Mouse (Mus musculus) CD8-positive naive resting alpha-beta T cell, adult 2 months (primary cell): Measurements from ENCODE around the gene Cacng8.
"Not testable (repeated sequence)": the region's sequence is repeated elsewhere in the genome, so short reads cannot be mapped to it uniquely, and the experiment has no call there.

Source experiments
- DNase-seq, 2 experiments: peaks; one replicate each; pipeline ENCODE4 v3.0.0; 2022; ENCODE audit warnings: low read depth in 2 of 2, low spot score in 2 of 2

Cacng8 gene

DNA sequence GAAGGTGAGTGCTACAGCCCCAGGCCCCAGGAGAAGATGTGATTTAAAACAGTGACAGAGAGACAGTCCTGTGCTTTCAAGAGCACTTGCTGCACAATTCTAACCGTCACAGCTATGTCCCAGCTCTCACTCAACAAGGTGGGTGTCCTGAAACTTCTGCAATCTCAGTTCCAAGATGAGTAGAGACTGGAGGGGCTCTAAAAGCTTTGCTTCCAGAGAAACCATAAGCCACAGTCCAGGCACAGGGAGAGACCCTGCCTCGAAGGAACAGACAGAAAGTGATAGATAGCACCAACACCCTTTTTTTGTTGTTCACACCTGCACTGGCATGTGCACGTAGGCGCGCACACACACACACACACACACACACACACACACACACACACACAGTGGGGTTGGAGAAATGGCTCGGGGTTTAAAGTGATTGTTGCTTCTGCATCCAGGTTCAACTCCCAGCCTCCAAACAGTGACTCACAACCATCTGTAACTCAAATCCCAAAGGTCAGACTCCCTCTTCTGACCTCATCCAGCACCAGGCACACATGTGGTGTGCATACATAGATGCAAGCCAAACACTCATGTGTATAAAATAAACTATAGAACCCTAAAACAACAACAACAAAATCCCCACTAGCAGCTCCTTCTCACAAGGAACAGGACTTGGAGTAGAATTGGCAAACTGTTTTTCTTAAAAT lies 4.3 kb upstream of the Cacng8 start:
- no peak for DNase-seq

DNA sequence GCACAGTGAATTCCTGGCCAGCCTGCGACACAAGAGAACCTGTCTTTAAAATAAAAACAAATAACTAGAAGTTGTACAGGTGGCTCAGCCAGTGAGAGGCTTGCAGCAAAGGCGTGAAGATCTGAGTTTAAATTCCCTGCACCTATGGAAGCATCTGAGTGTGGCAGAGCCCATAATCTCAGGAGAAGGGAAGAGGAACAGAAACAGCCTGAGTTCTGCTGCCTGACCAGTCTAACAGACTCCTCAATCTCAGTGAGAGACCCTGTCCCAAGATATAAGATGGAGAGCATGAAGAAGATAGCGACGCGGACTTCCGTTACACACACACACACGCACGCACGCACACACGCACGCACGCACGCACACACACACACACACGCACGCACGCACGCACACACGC lies 2.7 kb upstream of the Cacng8 start:
- no peak for DNase-seq

GRCm38 (mm10) chr7:3388885-3389284 lies 1.6 kb upstream of the Cacng8 start:
- DNase-seq: no peak

DNA sequence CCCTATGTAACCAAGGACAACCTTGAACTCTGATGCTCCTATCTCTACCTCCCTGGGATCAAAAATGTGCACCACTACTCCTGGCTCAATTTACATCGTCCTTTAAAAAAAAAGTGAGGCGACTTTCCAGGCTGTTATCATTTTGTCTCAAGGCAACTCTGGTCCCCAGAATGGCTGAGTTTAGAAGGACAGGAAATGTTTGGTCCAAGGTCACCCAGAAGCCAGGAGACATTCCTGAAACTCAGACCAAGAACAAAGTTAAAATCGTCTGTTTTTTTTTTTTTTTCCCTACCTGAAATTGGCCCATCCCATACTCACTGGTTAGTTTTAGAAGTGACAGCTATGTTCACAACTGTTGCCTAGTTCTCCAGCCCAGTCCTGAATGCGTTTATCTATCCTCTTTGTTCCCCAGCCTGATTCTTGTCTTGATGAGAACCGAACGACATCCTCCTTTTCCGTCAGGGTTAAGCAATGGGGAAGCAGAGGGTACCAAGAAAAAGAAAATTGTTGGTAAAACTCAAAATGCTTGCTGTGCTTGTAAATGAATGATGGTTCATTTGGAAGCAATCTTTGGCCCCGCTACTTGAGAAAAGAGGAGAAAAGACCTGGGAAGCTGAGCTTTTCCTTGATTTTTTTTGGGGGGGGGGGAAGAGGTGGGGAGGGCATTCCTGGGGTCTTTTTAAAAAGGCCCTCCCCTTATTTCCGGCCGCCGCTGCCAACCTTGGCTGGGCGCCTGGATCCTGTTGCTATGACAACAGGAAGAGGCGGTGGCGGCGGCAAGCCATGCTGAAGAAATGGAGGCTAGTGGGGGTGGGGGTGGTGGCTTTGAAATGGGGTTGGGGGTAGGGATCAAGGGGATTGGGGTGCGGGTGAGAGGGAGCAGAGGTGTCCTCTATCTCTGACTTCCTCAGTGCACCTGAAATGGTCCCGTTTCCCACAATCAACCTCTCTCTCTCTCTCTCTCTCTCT lies 755 bp upstream of the Cacng8 start:
- DNase-seq: no peak

- no peak for DNase-seq
Measured at GRCm38 (mm10) chr7:3391081-3391451, 583 bp downstream of the Cacng8 start.

DNA sequence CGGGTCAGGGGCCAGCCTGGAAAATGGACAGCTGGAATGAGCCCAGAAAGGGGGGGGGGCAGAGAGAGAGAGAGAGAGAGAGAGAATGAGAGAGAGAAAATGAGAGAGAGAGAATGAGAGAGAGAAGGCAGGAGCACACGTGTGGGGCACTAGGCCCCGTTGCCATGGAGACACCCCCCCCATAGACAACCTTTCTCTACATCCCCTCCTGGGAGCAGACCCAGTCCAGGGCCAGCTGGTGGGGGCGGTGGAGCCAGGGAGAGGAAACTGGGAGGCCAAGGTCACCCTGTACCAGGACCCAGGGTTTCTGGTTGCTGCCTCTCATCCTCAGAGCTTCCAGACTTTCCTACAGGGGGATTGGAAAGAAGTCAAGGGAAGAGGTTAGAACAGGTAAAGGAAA lies 1.3 kb downstream of the Cacng8 start:
- no peak for DNase-seq

DNA sequence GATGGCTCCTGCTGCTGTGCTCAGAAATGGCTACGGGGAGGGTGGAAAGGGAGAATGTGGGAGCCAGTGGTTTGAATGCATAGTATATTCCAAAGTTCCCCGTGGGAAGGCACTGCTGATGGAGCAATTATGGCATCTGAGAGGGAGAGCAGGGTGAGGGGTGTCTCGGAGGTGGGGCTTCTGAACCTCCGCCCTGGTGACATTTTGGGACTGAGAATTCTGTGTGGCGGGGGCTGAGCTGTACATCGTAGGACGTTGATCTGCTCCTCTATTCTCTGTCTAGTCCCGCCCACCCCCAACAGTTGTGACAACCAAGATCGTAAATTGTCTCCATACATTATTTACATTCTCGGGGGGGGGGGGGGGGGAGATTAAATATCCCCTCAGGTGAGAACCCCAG lies 6.9 kb downstream of the Cacng8 start:
- no peak for DNase-seq

DNA sequence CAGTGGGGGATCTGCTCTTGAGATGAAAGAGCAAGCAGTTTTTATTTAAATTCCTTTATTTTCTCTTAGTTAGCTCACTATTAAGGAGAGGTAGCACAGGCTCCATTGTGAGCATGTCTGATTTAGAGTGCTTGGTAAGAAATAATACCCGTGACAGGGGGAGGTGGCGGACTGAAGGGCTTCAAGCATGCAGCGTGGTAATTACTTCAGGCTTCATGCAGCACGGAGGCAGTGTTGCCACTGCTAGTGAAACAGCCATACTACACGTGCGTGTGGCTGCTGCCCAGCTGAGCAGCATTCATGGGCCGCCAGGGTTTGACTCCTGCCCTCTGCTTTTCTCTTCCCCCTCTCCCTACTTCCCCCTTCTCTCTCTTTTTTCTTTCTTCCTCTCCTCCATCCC lies 7.3 kb downstream of the Cacng8 start:
- no peak for DNase-seq

DNA sequence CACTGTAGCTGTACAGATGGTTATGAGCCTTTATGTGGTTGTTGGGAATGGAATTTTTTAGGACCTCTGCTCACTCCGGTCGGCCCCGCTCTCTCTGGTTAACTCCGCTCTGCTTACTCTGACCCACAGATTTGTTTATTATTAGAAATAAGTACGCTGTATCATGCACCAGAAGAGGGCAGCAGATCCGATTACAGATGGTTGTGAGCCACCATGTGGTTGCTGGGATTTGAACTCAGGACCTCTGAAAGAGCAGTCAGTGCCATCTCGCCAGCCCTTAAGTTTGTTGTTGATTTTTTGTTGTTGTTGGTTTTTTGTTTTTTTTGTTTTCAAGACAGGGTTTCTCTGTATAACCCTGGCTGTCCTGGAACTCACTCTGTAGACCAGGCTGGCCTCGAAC lies 7.9 kb downstream of the Cacng8 start:
- DNase-seq: not testable (repeated sequence)

DNA sequence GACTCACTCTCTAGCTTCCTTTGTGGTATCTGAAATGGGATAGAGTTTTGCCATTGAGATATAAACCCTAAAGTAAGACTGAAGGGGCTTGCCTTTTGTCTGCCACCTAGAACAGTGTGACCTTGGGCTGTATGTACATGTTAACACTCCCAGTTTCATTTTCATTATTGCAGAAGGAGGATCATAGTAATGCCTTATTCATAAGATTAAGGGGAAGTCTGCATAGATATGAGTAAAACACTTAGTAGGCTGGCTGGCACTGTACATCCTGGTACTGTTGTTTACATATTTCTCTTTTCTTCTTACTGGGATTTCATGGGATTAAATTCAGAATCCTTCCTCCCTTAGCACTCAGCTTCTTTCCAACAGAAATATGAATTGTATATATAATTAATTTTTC lies 9.5 kb downstream of the Cacng8 start:
- DNase-seq: no peak

- no peak for DNase-seq
Measured at GRCm38 (mm10) chr7:3409729-3410520, 19.4 kb downstream of the Cacng8 start.

DNA sequence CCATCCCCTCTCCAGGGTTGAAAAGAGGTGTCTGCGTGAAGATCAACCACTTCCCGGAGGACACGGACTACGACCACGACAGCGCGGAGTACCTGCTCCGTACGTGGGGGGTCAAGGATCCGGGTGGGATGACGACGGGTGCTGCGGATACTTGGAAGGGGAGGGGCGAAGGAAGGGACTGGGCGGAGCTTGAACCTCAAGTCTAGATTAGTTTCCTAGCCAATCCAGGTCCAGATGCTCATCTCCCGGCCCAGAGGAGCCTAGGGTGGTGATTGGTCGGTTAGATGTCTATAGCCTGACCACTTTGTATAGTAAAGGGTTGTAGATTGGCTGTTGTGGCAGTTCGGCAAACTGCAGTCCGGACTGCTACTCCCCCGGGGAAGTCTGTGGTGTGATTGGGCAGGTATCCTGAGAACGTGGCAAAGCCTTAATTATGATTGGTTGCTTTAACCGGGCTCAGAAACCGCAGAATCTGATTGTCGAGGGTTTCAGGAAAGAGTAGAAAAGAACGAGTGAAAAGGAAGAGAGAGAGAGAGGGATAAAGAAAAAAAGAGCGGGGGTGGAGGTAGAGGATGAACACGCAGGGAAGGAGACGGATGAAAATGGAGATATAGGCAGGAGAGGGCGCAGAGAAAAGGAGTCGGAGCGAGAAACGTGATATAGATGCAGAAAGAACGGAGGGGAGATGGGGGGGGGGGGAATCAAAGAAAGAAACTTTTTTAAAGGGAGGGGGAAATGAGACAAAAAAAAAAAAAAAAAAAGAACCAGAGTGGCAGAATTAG lies 20.9 kb downstream of the Cacng8 start:
- DNase-seq: no peak

DNA sequence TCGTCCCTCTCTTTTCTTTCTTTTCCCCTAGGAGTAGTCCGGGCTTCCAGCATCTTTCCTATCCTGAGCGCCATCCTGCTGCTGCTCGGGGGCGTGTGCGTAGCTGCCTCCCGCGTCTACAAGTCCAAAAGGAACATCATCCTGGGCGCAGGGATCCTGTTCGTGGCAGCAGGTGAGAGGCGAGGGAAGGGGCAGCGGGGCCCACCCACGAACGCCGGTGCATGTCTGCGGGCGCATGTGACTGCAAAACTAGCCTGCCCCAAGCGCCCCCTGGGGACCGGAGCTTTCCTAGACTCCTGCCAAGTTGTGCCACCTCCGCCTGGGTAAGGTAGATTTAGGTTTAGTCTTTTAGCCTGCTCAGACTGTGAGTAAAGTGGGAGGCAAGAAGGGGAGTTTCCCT lies 21.6 kb downstream of the Cacng8 start:
- peak; percentile 11 to 26 for DNase-seq

GRCm38 (mm10) chr7:3414888-3415287 lies 24.4 kb downstream of the Cacng8 start:
- no peak for DNase-seq

GRCm38 (mm10) chr7:3415378-3415777 lies 24.9 kb downstream of the Cacng8 start:
- peak in 1 of 2 experiments; percentile 17 for DNase-seq

GRCm38 (mm10) chr7:3419941-3420340 lies 29.5 kb downstream of the Cacng8 start:
- DNase-seq: no peak

- no peak for DNase-seq
Measured at GRCm38 (mm10) chr7:3420466-3420865, 30.0 kb downstream of the Cacng8 start.

GRCm38 (mm10) chr7:3421297-3421696 lies 30.8 kb downstream of the Cacng8 start:
- no peak for DNase-seq

GRCm38 (mm10) chr7:3422051-3422450 lies 31.6 kb downstream of the Cacng8 start:
- DNase-seq: no peak

DNA sequence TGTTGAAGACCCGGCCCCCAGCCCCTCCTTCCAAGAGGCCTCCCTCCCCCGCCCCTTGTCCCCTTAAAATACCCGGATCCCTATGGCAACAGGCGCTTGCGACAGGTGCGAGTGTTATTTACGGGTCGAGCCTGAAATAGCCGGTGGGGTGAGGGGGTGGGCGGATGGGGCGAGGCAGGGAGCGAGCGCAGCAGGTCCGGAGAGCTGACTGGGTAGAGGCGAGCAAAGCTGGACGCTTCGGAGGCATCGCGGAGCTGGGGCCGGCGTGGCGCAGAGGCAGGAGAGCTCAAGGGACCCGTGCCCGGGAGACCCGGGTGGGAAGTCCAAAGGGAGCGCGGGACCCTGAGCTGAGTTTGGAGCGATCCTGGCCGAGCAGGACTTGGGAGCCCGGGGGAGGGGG lies 32.9 kb downstream of the Cacng8 start:
- no peak for DNase-seq

DNA sequence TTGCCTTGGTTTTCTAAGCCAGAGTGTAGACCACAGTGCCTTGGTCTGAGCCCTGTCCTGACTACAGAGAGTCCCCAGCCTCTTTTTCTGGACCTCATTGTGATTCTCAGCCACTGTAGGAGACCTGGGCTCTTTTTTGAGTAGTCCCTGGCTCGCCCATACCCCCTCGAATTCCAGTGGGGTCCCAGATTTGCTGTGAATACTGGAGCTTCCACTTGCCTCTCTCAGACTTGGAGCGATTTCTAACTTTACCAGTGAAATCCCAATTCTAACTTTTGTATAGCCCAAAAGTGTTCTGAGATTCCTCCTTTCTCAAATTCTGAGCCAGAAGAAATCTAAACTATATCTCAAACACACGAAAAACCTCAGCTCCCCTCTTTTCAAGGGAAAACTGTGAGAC lies 33.4 kb downstream of the Cacng8 start, which contains the start of gene Cacng6:
TSS of gene Cacng6 (plus strand) at position 301 of the 400 bp plus-strand sequence.
- no peak for DNase-seq
